Mouse (Mus musculus) fat pad, adult 2 months (tissue): ENCODE measurements around the gene Mau2.
"Not testable (repeated sequence)": the region's sequence is repeated elsewhere in the genome, so short reads cannot be mapped to it uniquely, and the experiment has no call there.

Experiments
- DNase-seq: peaks from one replicate; pipeline ENCODE4 v3.0.0-alpha.2; 2011; ENCODE audit warnings: low read depth, low spot score; ENCODE audit errors: extremely low read depth

Gene Mau2

GRCm38 (mm10) chr8:70026151-70026550, 16.4 kb downstream of the Mau2 start:
- no peak for DNase-seq

- DNase-seq: no peak
These were observed 18.9 kb downstream of the Mau2 start for GRCm38 (mm10) chr8:70023596-70023995.

- DNase-seq: no peak
These were observed 27.5 kb downstream of the Mau2 start for GRCm38 (mm10) chr8:70015017-70015416.

GRCm38 (mm10) chr8:70012763-70013162, 29.8 kb downstream of the Mau2 start:
- DNase-seq: no peak

- DNase-seq: no peak
These were observed 30.2 kb downstream of the Mau2 start for GRCm38 (mm10) chr8:70012350-70012749.

GRCm38 (mm10) chr8:70010796-70011195, 31.7 kb downstream of the Mau2 start:
- DNase-seq: not testable (repeated sequence)

GRCm38 (mm10) chr8:70005178-70005577, 37.4 kb downstream of the Mau2 start:
- no peak for DNase-seq

GRCm38 (mm10) chr8:70004345-70004744, 38.2 kb downstream of the Mau2 start:
- DNase-seq: no peak

GRCm38 (mm10) chr8:70003204-70003657, 39.3 kb downstream of the Mau2 start:
- DNase-seq: no peak

- DNase-seq: not testable (repeated sequence)
These were observed 40.7 kb downstream of the Mau2 start for GRCm38 (mm10) chr8:70001892-70002191.

- DNase-seq: peak; percentile 52
These were observed 41.2 kb downstream of the Mau2 start for GRCm38 (mm10) chr8:70001176-70001891.

- no peak for DNase-seq
These were observed 42.3 kb downstream of the Mau2 start for GRCm38 (mm10) chr8:70000226-70000625.

GRCm38 (mm10) chr8:69999236-69999635, 43.3 kb downstream of the Mau2 start:
- DNase-seq: no peak

- no peak for DNase-seq
These were observed 43.8 kb downstream of the Mau2 start for GRCm38 (mm10) chr8:69998706-69999105.

GRCm38 (mm10) chr8:69996589-69997285, 45.8 kb downstream of the Mau2 start:
- DNase-seq: no peak

- DNase-seq: peak; percentile 93
These were observed 46.6 kb downstream of the Mau2 start, which contains the start of gene Gatad2a for GRCm38 (mm10) chr8:69995776-69996588. Gatad2a (minus strand) TSS chr8:69996384.

GRCm38 (mm10) chr8:69995422-69995775, 47.1 kb downstream of the Mau2 start:
- DNase-seq: no peak

GRCm38 (mm10) chr8:69988936-69989335, 53.6 kb downstream of the Mau2 start:
- DNase-seq: not testable (repeated sequence)

- no peak for DNase-seq
These were observed 54.8 kb downstream of the Mau2 start for GRCm38 (mm10) chr8:69987744-69988143.

GRCm38 (mm10) chr8:69984876-69985553, 57.5 kb downstream of the Mau2 start:
- DNase-seq: no peak

- DNase-seq: no peak
These were observed 64.1 kb downstream of the Mau2 start for GRCm38 (mm10) chr8:69978456-69978855.
